Mouse (Mus musculus): Measurements from ENCODE around the gene Atf6. TPM values are rescaled to one million over a fixed set of nuclear protein-coding genes. Genes with fewer than 3 reads are reported as not detected.

Gene Atf6
- polyA plus RNA-seq, 1 experiment: 23.6 TPM

- no peak for DNase-seq (ENCODE audit: extremely low spot score in 1 of 2, low spot score in 1 of 2)
Measured at GRCm38 (mm10) chr1:170677681-170678080, 189.9 kb downstream of the Atf6 start.

DNA sequence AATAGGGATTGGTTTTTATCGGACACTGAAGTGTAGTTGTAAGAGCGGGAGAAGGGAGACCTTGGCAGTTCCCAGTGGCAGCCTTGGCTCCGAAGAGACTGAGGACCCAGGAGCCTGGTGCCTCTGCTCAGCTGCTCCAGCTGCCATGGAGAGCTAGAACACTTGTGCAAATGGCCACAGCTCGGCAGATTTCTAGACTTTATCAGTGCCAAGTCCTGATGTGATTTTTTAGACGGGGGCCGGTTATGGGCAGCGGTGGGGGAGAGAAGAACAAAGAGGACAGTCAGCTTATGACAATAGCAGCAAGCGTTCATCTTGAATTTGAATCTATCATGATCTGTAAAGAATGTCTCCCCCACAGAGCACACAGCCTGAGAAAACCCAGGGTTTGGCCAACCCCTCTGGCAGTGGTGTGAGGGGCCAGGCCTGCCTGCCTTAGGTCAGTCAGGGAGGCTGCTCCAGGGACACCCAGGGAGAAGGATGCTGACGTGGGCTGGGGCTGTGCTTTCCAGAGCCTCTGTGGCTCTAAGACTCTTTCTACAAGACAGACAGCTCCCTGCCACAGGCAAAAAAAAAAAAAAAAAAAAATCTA is 193.3 kb downstream of the Atf6 start:
- DNase-seq (ENCODE audit: extremely low spot score in 1 of 2, low spot score in 1 of 2): no peak

DNA sequence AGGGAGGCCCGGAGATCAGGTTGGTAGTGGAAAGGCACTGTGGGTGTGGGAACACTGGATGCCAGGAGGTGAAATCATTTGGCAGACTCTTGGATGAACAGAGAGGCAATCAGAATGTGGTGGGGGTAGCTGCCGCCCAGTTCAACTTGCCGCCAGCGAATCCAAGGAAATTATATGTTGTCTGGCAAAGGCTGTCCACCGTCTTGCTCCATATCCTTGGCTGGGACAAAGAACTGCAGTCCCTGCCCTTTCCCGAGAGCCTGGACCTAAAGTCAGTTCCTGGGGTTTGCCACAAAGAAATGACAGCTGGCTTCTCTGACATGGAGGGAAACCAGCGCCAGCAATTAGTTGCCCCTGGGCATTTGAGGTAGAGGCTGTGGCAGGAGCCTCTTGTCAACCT is 202.4 kb downstream of the Atf6 start:
- no peak for DNase-seq (ENCODE audit: extremely low spot score in 1 of 2, low spot score in 1 of 2)

- no peak for DNase-seq (ENCODE audit: extremely low spot score in 1 of 2, low spot score in 1 of 2)
Measured at GRCm38 (mm10) chr1:170664620-170665185, 202.9 kb downstream of the Atf6 start.

- no peak for DNase-seq (ENCODE audit: extremely low spot score in 1 of 2, low spot score in 1 of 2)
Measured at GRCm38 (mm10) chr1:170659260-170659659, 208.3 kb downstream of the Atf6 start.

DNA sequence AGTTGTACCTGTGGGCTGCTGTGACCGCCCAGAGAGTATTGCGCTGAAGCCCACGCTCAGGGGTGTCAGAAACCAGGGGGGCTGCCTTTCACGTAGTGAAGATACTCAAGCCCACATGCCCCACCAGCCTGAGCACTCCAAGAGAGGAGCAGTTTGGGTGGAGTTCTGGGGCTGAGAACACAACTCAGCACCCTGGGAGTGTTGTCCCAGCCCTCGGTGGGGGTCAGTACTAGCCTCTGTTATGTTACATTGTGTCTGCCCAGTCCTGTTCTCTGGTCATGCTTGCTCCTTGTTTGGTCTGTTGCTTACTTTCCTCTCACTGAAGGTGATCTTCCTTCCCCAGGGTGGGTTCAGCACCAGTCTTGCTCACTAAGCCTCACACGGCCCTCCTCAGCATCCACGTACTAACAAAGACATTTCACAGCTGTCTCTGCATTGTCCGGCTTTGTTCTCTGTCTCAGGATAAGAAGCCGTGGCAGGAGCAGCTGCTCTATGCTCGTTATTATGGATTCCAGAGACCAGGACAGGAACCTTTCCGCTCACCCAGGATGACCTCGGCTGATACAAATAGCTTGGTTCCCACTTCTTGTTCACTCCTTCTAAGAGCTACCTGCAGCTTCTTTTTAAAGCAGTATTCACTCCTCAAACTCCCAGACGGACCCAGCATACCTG is 209.8 kb downstream of the Atf6 start:
- no peak for DNase-seq (ENCODE audit: extremely low spot score in 1 of 2, low spot score in 1 of 2)

GRCm38 (mm10) chr1:170657228-170657521 is 210.4 kb downstream of the Atf6 start:
- DNase-seq (ENCODE audit: extremely low spot score in 1 of 2, low spot score in 1 of 2): no peak

- no peak for DNase-seq (ENCODE audit: extremely low spot score in 1 of 2, low spot score in 1 of 2)
Measured at GRCm38 (mm10) chr1:170656518-170657227, 210.9 kb downstream of the Atf6 start.

GRCm38 (mm10) chr1:170655280-170655917 is 212.2 kb downstream of the Atf6 start:
- peak in 1 of 2 experiments; percentile 51 for DNase-seq (ENCODE audit: extremely low spot score in 1 of 2, low spot score in 1 of 2)

Other genes starting within 250 kb of the Atf6 start
- 2.4 and 3.2 TPM in 2 replicates for gene Olfml2b, start 223.2 kb downstream of the Atf6 start, polyA plus RNA-seq (2012; rRNA removed)
- 0.50 and 1.0 TPM in 2 replicates for gene Gm26620, start 17.3 kb upstream of the Atf6 start, polyA plus RNA-seq (2012; rRNA removed)
- 30.1 and 33.8 TPM in 2 replicates for gene Dusp12, start 17.8 kb upstream of the Atf6 start, polyA plus RNA-seq (2012; rRNA removed)
- gene Fcrlb, start 45.2 kb upstream of the Atf6 start, polyA plus RNA-seq (2012; rRNA removed): 0.58 and 0.97 TPM in 2 replicates
- gene Fcrla, start 59.8 kb upstream of the Atf6 start, polyA plus RNA-seq (2012; rRNA removed): not detected in 2 replicates
- 7.0 and 8.1 TPM in 2 replicates for gene Fcgr2b, start 108.8 kb upstream of the Atf6 start, polyA plus RNA-seq (2012; rRNA removed)
- 0.23 and 0.64 TPM in 2 replicates for gene Fcgr4, start 151.1 kb upstream of the Atf6 start, polyA plus RNA-seq (2012; rRNA removed)
- 14.6 and 21.5 TPM in 2 replicates for gene Fcgr3, start 197.2 kb upstream of the Atf6 start, polyA plus RNA-seq (2012; rRNA removed)
- 1.4 and 3.8 TPM in 2 replicates for gene Cfap126, start 246.1 kb upstream of the Atf6 start, polyA plus RNA-seq (2012; rRNA removed)